Mouse (Mus musculus) A20 (cell line): ENCODE data around the gene Acvr1b.

ENCODE experiments used
- DNase-seq: peaks from one replicate; pipeline ENCODE4 v3.0.0-alpha.2; 2011; ENCODE audit warnings: low read depth, low spot score

The Acvr1b gene

DNA sequence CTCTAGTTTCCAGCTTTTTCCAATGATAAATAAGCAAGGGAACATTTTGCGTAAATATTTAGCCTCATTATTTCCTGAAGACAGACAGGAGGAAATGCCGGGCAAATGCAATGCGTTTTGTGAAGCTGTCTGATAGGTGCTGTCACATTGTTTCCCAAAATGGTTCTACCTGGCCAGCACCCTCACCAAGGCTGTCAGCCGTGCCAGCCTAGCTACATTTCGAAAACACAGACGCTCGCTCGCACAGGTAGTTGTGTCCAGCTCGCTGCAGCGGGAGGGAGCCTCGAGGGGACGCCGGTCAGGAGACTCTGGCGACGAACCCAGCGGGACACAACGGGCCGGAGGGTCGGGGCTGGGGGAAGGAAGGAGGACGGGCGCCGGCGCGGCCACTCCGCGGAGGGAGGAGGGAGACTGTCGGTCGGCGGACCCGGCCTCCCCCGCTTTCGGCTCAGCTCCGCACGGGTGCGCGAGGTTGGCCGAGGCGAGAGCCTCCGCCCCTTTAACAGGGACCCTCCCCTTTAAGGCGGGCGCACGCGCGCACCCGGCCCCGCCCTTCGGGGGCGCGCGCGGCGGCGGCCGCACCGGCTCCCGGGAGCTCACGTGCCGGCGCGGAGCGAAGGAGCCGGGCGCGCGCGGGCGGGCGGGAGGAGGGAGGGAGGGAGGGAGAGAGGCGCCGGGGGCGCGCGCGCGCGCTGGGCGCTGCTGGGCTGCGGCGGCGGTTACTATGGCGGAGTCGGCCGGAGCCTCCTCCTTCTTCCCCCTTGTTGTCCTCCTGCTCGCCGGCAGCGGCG is at the start of gene Acvr1b:
TSS of gene Acvr1b (plus strand) at position 647 of the 791 bp plus-strand sequence.
- DNase-seq, result peak; percentile 93

- DNase-seq, result no peak
Observed at GRCm38 (mm10) chr15:101125561-101125960, 48.3 kb upstream of the Acvr1b start.

- no peak for DNase-seq
Observed at GRCm38 (mm10) chr15:101126876-101127544, 46.9 kb upstream of the Acvr1b start.

- no peak for DNase-seq
Observed at GRCm38 (mm10) chr15:101128181-101129089, 45.4 kb upstream of the Acvr1b start, which contains the start of gene Acvrl1. Gene Acvrl1, plus strand, starts transcription at chr15:101128522.

DNA sequence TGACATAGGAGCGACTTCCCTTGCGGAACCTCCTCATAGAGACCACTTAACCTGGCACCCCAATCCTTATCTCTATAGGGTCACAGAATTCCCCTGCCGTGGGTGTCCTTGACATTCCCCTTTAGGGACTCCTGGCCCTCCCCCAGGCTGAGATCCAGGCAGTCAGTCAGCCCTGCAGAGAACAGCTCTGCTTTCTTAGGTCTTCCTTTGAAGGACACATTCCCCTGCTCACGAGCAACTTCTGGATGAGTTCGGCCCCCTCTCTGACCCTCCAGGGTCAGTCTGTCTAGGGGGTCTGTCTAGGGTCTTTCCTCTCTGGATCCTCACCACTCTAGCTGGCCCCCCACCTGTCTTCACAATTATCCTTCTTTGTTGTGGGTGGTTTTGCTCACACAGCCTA is 44.5 kb upstream of the Acvr1b start:
- DNase-seq, result no peak

DNA sequence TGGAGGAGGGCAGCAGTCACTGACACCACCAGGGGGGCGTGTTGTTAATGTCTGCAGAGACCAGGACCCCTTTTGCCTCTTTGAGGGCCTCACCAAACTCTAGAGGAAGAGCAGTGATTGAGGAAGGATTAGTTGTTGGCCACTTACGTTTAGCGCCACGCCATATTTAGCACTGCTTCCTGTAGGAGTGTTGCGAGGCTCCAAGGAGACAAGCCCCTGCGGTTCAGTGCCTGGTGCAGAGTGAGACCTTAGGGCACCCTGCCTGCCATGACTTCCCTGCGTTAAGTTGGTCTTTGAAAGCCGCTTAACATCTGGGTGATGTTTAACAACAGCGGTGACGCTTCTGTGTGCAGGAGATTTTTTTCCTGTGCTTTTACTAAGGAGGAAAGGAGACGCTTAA is 42.4 kb upstream of the Acvr1b start:
- no peak for DNase-seq

DNA sequence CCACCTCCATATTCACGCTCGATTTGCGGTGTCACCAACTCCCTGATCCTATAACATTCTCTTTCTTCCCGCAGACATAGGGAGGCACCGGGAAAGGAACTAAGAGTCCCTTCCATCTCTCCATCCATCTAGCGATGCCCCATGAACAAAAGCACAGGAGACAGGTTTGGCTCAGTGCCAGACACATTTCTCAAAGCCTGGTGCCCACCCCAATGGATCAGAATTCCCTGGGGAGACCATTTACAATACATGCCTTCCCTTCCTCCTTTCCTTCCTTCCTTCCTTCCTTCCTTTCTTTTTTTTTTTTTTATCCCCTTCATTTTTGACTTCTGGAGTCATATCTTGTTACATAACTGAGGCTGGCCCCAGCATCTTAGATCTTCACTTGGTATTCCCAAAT is 41.8 kb upstream of the Acvr1b start:
- no peak for DNase-seq

GRCm38 (mm10) chr15:101132761-101133160 is 41.1 kb upstream of the Acvr1b start:
- DNase-seq, result no peak

DNA sequence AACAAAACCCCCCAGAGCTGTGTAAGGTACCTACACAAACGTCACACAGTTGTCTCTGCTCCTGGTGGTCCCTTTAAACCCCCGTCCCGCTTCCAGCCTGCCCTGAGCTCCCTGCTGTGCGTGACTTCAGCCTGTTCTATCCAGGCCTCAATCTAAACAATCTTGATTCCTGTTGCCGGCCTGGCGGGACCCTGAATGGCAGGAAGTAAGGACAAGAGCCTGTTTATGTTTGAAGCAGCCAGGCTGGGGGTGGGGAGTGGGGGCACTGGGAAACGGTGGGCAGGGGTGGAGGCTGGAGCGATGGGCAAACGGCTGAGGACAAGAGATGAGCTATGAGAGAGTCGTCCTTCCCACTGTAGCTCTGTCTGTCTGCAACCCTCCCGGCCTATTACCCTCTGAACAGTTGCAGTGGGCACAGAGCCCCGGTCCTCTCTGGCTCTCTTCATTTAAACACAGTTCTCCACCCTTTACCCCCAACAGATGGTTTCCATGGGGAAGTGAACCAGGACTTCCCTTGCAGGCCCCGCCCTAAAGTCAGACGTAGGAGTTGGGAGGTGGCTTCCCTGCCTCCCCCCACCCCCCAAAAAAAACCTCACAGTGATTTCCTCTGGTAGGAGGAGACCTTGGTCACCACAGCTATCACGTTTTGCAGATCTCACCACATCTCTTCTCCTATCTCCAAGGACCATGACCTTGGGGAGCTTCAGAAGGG is 39.7 kb upstream of the Acvr1b start:
- DNase-seq, result no peak

DNA sequence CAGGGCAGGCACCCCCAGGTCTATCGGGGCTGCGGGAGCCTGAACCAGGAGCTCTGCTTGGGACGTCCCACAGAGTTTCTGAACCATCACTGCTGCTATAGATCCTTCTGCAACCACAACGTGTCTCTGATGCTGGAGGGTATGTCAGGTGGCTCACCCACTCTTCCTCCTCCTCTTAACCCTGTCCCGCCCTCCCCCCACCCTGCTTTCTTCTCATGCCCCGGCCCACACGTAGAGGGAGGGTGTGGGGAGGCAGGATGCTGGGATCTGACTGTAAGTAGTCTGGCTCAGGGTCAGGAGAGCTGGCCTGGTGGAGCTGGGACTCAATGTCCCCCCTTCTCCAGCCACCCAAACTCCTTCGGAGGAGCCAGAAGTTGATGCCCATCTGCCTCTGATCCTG is 38.5 kb upstream of the Acvr1b start:
- no peak for DNase-seq

DNA sequence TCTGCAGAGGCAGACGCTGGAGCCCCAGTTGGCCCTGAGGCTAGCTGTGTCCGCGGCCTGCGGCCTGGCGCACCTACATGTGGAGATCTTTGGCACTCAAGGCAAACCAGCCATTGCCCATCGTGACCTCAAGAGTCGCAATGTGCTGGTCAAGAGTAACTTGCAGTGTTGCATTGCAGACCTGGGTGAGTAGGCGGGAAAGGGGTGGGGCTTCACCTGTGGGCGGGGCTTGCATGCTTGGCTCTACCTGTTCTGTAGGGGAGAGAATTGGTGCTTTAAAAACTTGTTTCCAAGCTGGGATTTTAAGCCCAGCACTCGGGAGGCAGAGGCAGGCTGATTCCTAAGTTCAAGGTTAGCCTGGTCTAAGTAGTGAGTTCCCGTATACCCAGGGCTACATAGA is 36.4 kb upstream of the Acvr1b start:
- DNase-seq, result no peak

DNA sequence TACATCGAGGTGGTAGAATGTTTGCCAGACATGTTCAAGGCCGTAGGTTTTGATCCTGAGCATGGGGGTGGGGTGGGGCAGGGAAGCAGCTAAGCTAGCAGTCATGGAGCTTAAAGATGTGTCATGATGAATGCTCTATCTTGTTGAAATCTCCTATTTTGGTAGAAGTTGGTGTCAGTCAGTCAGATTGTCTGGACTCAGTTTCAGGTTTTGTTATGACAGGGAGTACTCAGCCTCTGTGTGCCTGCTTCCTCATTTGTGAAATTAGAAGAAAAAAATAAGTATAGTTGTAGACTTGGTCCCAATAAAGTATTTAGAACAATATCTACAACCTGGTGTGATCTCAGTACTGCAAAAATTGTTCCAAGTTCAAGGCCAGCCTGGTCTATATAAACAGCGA is 35.2 kb upstream of the Acvr1b start:
- DNase-seq, result no peak

GRCm38 (mm10) chr15:101139885-101140284 is 34.0 kb upstream of the Acvr1b start:
- DNase-seq, result no peak

GRCm38 (mm10) chr15:101140587-101140986 is 33.3 kb upstream of the Acvr1b start:
- DNase-seq, result no peak

DNA sequence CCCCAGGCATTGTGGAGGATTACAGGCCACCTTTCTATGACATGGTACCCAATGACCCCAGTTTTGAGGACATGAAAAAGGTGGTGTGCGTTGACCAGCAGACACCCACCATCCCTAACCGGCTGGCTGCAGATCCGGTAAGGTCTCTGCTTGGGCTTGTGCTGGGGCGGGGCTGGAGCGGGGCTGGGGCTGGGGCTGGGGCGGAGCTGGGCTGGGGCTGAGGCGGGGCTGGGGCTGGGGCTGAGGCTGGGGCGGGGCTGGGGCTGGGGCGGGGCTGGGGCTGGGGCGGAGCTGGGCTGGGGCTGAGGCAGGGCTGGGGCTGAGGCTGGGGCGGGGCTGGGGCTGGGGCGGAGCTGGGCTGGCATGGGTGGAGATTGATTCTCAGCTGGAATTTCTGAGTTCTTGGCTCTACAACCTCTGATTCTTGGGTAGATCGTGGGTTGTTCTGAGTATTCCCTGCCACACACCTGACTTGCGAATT is 32.8 kb upstream of the Acvr1b start:
- DNase-seq, result peak; percentile 51

GRCm38 (mm10) chr15:101142672-101143071 is 31.2 kb upstream of the Acvr1b start:
- no peak for DNase-seq

GRCm38 (mm10) chr15:101143494-101143893 is 30.4 kb upstream of the Acvr1b start:
- DNase-seq, result no peak

DNA sequence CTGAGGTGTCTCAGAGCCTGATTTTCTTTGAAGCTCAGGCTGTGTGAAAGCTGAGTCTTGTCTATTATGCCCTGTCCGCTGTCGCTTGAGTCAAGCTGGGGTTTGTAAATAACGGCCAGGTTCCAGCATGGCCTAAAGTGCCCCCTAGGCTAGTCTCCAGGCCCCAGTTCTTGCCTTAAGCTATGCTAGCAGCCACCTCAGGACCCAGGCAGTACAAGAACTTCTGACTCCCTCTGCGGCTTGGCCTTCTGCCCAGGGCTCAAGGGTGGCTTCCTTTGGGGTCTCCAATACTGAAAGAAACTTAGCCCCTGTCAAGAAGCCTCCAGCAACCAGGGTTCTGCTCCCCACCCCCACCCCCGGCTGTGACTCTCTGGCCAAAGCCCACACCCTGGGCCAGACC is 29.7 kb upstream of the Acvr1b start:
- no peak for DNase-seq

- DNase-seq, result peak; percentile 18
Observed at GRCm38 (mm10) chr15:101144779-101145178, 29.1 kb upstream of the Acvr1b start.

- peak; percentile 88 for DNase-seq
Observed at GRCm38 (mm10) chr15:101145424-101146099, 28.3 kb upstream of the Acvr1b start.
